Comparison of ENCODE assay signal across 8 mouse cellular contexts in the genomic region with DNA sequence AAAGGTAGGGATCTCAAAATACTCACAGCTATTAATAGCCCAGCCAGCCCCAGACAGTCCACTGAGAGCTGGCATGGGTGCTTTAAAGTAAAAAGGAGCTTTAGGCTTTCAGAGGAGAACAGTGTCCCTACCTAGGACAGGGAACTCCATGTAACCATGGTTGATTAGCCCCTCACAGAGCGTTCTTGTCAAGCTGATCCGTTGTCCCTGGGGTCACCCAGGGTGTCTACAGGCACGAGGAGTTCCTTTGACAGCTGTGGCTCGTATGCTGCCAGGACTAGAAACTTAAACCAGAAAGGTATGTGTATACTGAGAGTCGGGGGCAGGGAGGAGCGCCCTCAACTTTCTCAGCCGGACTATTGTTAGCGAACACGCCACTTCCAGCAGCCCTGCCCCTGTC. TPM values are rescaled to one million over a fixed set of nuclear protein-coding genes. Genes with fewer than 3 reads are reported as not detected.
DNase-seq lines count a peak whose midpoint lies in the region; ATAC-seq lines count a peak whose summit lies in the region.

No protein-coding gene starts in this region.

- peak overlapping the region; percentile 73 for H3K4me2 ChIP-seq in heart, embryonic 16.5 days (ENCODE audit: low read depth, low read length)

- peaks cover 62% of the 10 kb centered on the region for H3K4me1 ChIP-seq in erythroblast, embryonic 14.5 days (ENCODE audit: control insufficient read depth)
- peaks cover 4% of the 10 kb centered on the region; the same call in 1 of the 2 replicates for H3K4me1 ChIP-seq in brown adipose tissue, adult 24 weeks (ENCODE audit: control insufficient read depth, insufficient read depth, insufficient read length, low read length)
- H3K4me1 ChIP-seq in heart, embryonic 16.5 days (ENCODE audit: control insufficient read depth, insufficient read depth, low read length): peaks cover 36% of the 10 kb centered on the region

- peak overlapping the region; percentile 94 for H3K4me3 ChIP-seq in erythroblast, embryonic 14.5 days (replicated peaks)
- peak overlapping the region; percentile 81; the same call in 1 of the 2 replicates for H3K4me3 ChIP-seq in brown adipose tissue, adult 24 weeks (ENCODE audit: insufficient read depth, low read depth, low read length)
- peak overlapping the region; percentile 85 for H3K4me3 ChIP-seq in heart, embryonic 16.5 days (ENCODE audit: low read length)

- 23% methylated on average over 9 of the region's 9 CpGs for WGBS in heart, embryonic 16.5 days

- H3K36me3 ChIP-seq in erythroblast, embryonic 14.5 days (ENCODE audit: control insufficient read depth): peaks cover 61% of the 10 kb centered on the region
- H3K36me3 ChIP-seq in heart, embryonic 16.5 days (ENCODE audit: control insufficient read depth, insufficient read depth): peaks cover 37% of the 10 kb centered on the region

- peak; percentile 16 for DNase-seq in lung, postnatal 36 days
- no peak for DNase-seq in B cell, adult 2 months
- no peak for DNase-seq in retina, postnatal 1 day
- no peak for DNase-seq in embryo, embryonic 9.5 days (ENCODE audit: extremely low spot score)

- H3K9ac ChIP-seq in heart, embryonic 16.5 days (ENCODE audit: low read length): peak overlapping the region; percentile 87

- H3K27ac ChIP-seq in brown adipose tissue, adult 24 weeks (replicated peaks; ENCODE audit: low read depth, low read length): no peak overlapping the region
- H3K27ac ChIP-seq in heart, embryonic 16.5 days (ENCODE audit: low read length): peak overlapping the region; percentile 94

- no peaks in the 10 kb centered on the region for H3K9me3 ChIP-seq in erythroblast, embryonic 14.5 days (ENCODE audit: control insufficient read depth, low read length)
- no peaks in the 10 kb centered on the region for H3K9me3 ChIP-seq in heart, embryonic 16.5 days (replicated peaks; ENCODE audit: control insufficient read depth, low read length)

- ATAC-seq in erythroblast, adult 5-6 weeks (replicated peaks; ENCODE audit: low FRiP score, poor library complexity, severe bottlenecking): no peak
- no peak for ATAC-seq in heart, embryonic 16.5 days (replicated peaks; ENCODE audit: extremely low read depth, insufficient read depth, low FRiP score)

- H3K27me3 ChIP-seq in erythroblast, embryonic 14.5 days (ENCODE audit: control insufficient read depth): no peaks in the 10 kb centered on the region
- no peaks in the 10 kb centered on the region for H3K27me3 ChIP-seq in heart, embryonic 16.5 days (ENCODE audit: control insufficient read depth, insufficient read depth, low read length)

RNA-seq across cellular contexts. Expression of a gene that starts 0.3 kb away (rescaled TPM):
- polyA plus RNA-seq in erythroblast, embryonic 14.5 days (2012): 13.0 and 13.9 TPM in 2 replicates
- 8.6 and 16.7 TPM in 2 replicates for total RNA-seq in erythroblast, adult 5-6 weeks (2015; ENCODE audit: low replicate concordance)
- total RNA-seq in erythroblast, adult 5-6 weeks (2017; ENCODE audit: low replicate concordance): 15.1 and 24.5 TPM in 2 replicates
- polyA plus RNA-seq in brown adipose tissue, adult 24 weeks (2012; ENCODE audit: insufficient read depth, insufficient read length, missing spikeins): 121 and 148 TPM in 2 replicates
- polyA plus RNA-seq in heart, embryonic 16.5 days (2015; fragmentation: Nextera tagmentation; extraction: Ambion mirVana): 109 and 115 TPM in 2 replicates

RNA-seq across cellular contexts. Expression of a gene that starts 1.8 kb away (rescaled TPM):
- 21.0 and 23.8 TPM in 2 replicates for polyA plus RNA-seq in erythroblast, embryonic 14.5 days (2012)
- total RNA-seq in erythroblast, adult 5-6 weeks (2015; ENCODE audit: low replicate concordance): 5.9 and 16.9 TPM in 2 replicates
- 4.1 and 5.2 TPM in 2 replicates for total RNA-seq in erythroblast, adult 5-6 weeks (2017; ENCODE audit: low replicate concordance)
- 24.2 and 24.8 TPM in 2 replicates for polyA plus RNA-seq in brown adipose tissue, adult 24 weeks (2012; ENCODE audit: insufficient read depth, insufficient read length, missing spikeins)
- 175 and 179 TPM in 2 replicates for polyA plus RNA-seq in heart, embryonic 16.5 days (2015; fragmentation: Nextera tagmentation; extraction: Ambion mirVana)

RNA-seq across cellular contexts. Expression of a gene that starts 4.8 kb away (rescaled TPM):
- polyA plus RNA-seq in erythroblast, embryonic 14.5 days (2012): 2.0 and 2.6 TPM in 2 replicates
- 2.1 and 7.9 TPM in 2 replicates for total RNA-seq in erythroblast, adult 5-6 weeks (2015; ENCODE audit: low replicate concordance)
- 7.7 and 11.3 TPM in 2 replicates for total RNA-seq in erythroblast, adult 5-6 weeks (2017; ENCODE audit: low replicate concordance)
- 19.7 and 20.6 TPM in 2 replicates for polyA plus RNA-seq in brown adipose tissue, adult 24 weeks (2012; ENCODE audit: insufficient read depth, insufficient read length, missing spikeins)
- 39.0 and 39.7 TPM in 2 replicates for polyA plus RNA-seq in heart, embryonic 16.5 days (2015; fragmentation: Nextera tagmentation; extraction: Ambion mirVana)

RNA-seq across cellular contexts. Expression of a gene that starts 26.0 kb away (rescaled TPM):
- 7.4 and 7.5 TPM in 2 replicates for polyA plus RNA-seq in erythroblast, embryonic 14.5 days (2012)
- total RNA-seq in erythroblast, adult 5-6 weeks (2015; ENCODE audit: low replicate concordance): 5.4 and 9.2 TPM in 2 replicates
- 7.4 and 10.9 TPM in 2 replicates for total RNA-seq in erythroblast, adult 5-6 weeks (2017; ENCODE audit: low replicate concordance)
- 33.3 and 37.8 TPM in 2 replicates for polyA plus RNA-seq in brown adipose tissue, adult 24 weeks (2012; ENCODE audit: insufficient read depth, insufficient read length, missing spikeins)
- 56.1 and 59.9 TPM in 2 replicates for polyA plus RNA-seq in heart, embryonic 16.5 days (2015; fragmentation: Nextera tagmentation; extraction: Ambion mirVana)

RNA-seq across cellular contexts. Expression of a gene that starts 28.8 kb away (rescaled TPM):
- polyA plus RNA-seq in erythroblast, embryonic 14.5 days (2012): 1.3 and 2.3 TPM in 2 replicates
- total RNA-seq in erythroblast, adult 5-6 weeks (2015; ENCODE audit: low replicate concordance): 1.9 and 3.8 TPM in 2 replicates
- total RNA-seq in erythroblast, adult 5-6 weeks (2017; ENCODE audit: low replicate concordance): 0.68 and 1.1 TPM in 2 replicates
- polyA plus RNA-seq in brown adipose tissue, adult 24 weeks (2012; ENCODE audit: insufficient read depth, insufficient read length, missing spikeins): 8.9 and 13.8 TPM in 2 replicates
- polyA plus RNA-seq in heart, embryonic 16.5 days (2015; fragmentation: Nextera tagmentation; extraction: Ambion mirVana): 39.8 and 46.0 TPM in 2 replicates
